Mouse (Mus musculus): ENCODE data around the gene Psph.

DNA sequence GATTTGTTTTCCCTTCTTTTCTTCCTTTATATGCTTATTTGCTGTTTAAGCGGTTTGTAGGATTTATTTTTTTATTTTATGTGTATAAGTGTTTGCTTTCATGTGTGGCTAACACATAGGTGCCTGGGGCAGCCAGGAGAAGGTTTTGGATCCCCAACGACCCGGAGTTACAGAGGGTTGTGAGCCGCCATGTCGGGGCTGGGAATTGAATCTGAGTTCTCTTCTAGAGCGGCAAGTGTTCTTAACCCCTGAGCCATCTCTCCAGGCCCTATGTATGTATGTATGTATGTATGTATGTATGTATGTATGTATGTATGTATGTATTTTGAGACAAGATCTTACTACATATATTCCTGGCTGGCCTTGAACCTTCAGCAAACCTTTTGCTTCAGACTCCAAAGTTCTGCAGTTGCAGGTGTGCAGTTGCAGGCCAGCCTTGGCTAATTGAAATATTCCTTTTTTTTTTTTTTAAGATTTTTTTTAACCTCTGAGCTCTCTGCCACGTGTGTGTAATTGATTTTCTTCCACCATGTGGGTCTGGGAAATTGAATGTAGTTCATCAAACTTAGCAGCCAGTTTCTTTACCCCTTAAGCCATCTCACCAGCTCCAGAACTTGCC lies 61.4 kb downstream of the Psph start:
- no peak for TF ChIP-seq POLR2A (IDR thresholded peaks at IDR 0.05; ENCODE audit: borderline replicate concordance, extremely low read depth, insufficient read depth, insufficient read length, poor library complexity, severe bottlenecking)
- no peak for TF ChIP-seq CTCF (IDR thresholded peaks at IDR 0.05; ENCODE audit: borderline replicate concordance, extremely low read depth, insufficient read depth, insufficient read length)
